Mouse (Mus musculus) erythroblast, embryonic 14.5 days (primary cell): ENCODE results near the gene 4931409K22Rik. TPM values are rescaled to one million over a fixed set of nuclear protein-coding genes. Genes with fewer than 3 reads are reported as not detected.

Source experiments
- H3K27me3 ChIP-seq: 2 replicates; pipeline ENCODE4 v1.6.1; 2012; ENCODE audit warnings: inconsistent platforms; ENCODE audit not compliant: control insufficient read depth
- H3K36me3 ChIP-seq: 2 replicates; pipeline ENCODE4 v1.6.1; 2012; ENCODE audit warnings: mild to moderate bottlenecking, inconsistent platforms; ENCODE audit not compliant: control insufficient read depth
- H3K4me1 ChIP-seq: 2 replicates; pipeline ENCODE4 v1.6.1; 2012; ENCODE audit warnings: inconsistent platforms; ENCODE audit not compliant: control insufficient read depth
- H3K4me3 ChIP-seq: replicated peaks from 2 replicates; pipeline ENCODE3; 2012; ENCODE audit warnings: moderate library complexity, mild to moderate bottlenecking, inconsistent platforms
- H3K9me3 ChIP-seq: 2 replicates; pipeline ENCODE4 v1.6.1; 2012; ENCODE audit warnings: low read length, inconsistent platforms, mixed read lengths; ENCODE audit not compliant: control insufficient read depth
- GATA1 ChIP-seq: IDR thresholded peaks from 2 replicates; pipeline ENCODE4 v1.6.1; 2012; ENCODE audit warnings: low read length, inconsistent platforms, mixed read lengths
- TAL1 ChIP-seq: IDR thresholded peaks from 3 replicates; pipeline ENCODE4 v1.6.1; 2012; ENCODE audit warnings: low read length, inconsistent platforms, mixed read lengths
- polyA plus RNA-seq: library from polyadenylated mRNA; stranded (reverse); fragments of >175 nt; gene quantifications from 2 replicates; pipeline ENCODE4 v1.2.3, GENCODE M21; 2012

Gene 4931409K22Rik
- polyA plus RNA-seq, 1 experiment = not detected

DNA sequence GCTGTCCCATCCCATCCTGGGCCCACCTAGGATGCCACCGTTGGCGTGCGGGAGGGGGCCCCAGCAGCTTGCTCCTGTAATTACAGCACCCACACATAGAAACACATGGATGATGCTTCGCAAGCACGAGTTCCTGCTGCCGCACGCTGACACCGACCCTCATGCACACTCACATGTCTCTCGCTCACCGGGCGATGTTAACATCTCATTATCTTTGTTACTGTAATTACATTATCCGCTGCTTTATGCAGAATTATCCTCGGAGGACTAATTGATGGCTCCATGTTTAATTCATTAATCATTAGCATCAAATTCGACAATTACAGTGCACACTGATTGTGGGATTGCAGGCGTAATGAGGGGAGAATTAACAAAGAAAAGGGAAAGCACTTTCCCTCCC, 61.6 kb downstream of the 4931409K22Rik start:
- Histone ChIP-seq H3K4me3 (no peak overlapping the region), H3K9me3 (no peaks in the 10 kb centered on the region), H3K4me1 (no peaks in the 10 kb centered on the region), H3K36me3 (peaks cover 98% of the 10 kb centered on the region), H3K27me3 (no peaks in the 10 kb centered on the region)
- no peak for TF ChIP-seq TAL1
- TF ChIP-seq GATA1 = no peak

Other genes starting within 250 kb of the 4931409K22Rik start
- gene Kcnh2, start 205.2 kb downstream of the 4931409K22Rik start, polyA plus RNA-seq = 0.08 TPM in 1 of 2 replicates, not detected in the other
- 0.02 and 0.03 TPM in 2 replicates for gene Nos3, start 192.0 kb downstream of the 4931409K22Rik start, polyA plus RNA-seq
- gene Atg9b, start 164.7 kb downstream of the 4931409K22Rik start, polyA plus RNA-seq = 0.02 and 0.05 TPM in 2 replicates
- gene Abcb8, start 163.1 kb downstream of the 4931409K22Rik start, polyA plus RNA-seq = 1.7 and 2.2 TPM in 2 replicates
- not detected in 2 replicates for gene Asic3, start 143.4 kb downstream of the 4931409K22Rik start, polyA plus RNA-seq
- gene Cdk5, start 133.3 kb downstream of the 4931409K22Rik start, polyA plus RNA-seq = 0.40 and 0.67 TPM in 2 replicates
- 1.1 and 2.5 TPM in 2 replicates for gene Slc4a2, start 133.0 kb downstream of the 4931409K22Rik start, polyA plus RNA-seq
- 33.0 and 33.8 TPM in 2 replicates for gene Fastk, start 111.5 kb downstream of the 4931409K22Rik start, polyA plus RNA-seq
- 2.3 and 2.8 TPM in 2 replicates for gene Tmub1, start 109.0 kb downstream of the 4931409K22Rik start, polyA plus RNA-seq
- 17.2 and 18.9 TPM in 2 replicates for gene Agap3, start 104.6 kb downstream of the 4931409K22Rik start, polyA plus RNA-seq
- gene Gbx1, start 29.6 kb downstream of the 4931409K22Rik start, polyA plus RNA-seq = not detected in 2 replicates
- not detected in 2 replicates for gene Asb10, start 15.8 kb downstream of the 4931409K22Rik start, polyA plus RNA-seq
- 4.3 and 5.3 TPM in 2 replicates for gene Abcf2, start 20.7 kb upstream of the 4931409K22Rik start, polyA plus RNA-seq
- 0.75 and 0.89 TPM in 2 replicates for gene Chpf2, start 29.9 kb upstream of the 4931409K22Rik start, polyA plus RNA-seq
- not detected in 2 replicates for gene Smarcd3, start 67.6 kb upstream of the 4931409K22Rik start, polyA plus RNA-seq
- 1.1 and 2.2 TPM in 2 replicates for gene Nub1, start 128.7 kb upstream of the 4931409K22Rik start, polyA plus RNA-seq
- not detected in 2 replicates for gene Wdr86, start 173.9 kb upstream of the 4931409K22Rik start, polyA plus RNA-seq
- not detected in 2 replicates for gene Crygn, start 201.2 kb upstream of the 4931409K22Rik start, polyA plus RNA-seq